ENCODE assay signal across 37 mouse cellular contexts in the genomic region with DNA sequence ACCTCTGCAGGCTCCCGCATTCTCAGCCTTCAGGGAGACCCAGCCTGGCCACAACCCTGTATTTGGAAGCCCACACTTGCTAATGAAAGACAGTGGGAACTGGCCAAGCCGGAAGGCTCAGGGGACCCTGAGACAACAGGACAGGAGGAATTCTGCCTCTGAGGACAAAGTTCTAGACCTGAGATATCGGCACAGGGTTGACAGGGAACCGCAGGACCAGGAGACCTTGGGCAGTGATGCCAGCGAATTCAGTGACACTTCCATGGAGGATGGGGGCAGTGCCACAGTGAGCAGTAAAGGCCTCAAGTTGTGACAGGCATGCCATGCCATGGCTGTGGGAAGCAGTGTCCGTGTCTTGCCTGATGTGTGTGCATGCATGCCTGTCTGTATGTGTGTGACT. TPM values are rescaled to one million over a fixed set of nuclear protein-coding genes. Genes with fewer than 3 reads are reported as not detected.
"Had no signal": no experiment of that assay in that cellular context is flagged by ENCODE, and none has a peak within 500 bp of the region (broad histone marks: within the 10 kb centered on the region; RNA-seq: fewer than 3 reads in every experiment).

No protein-coding gene starts in this region.

- ATAC-seq: liver, embryonic 12.5 days; liver, postnatal 0 days; lung, postnatal 0 days; midbrain, embryonic 13.5 days; midbrain, embryonic 15.5 days; midbrain, embryonic 16.5 days had no signal

- H3K9me3 ChIP-seq: limb, embryonic 10.5 days; limb, embryonic 12.5 days; limb, embryonic 13.5 days; limb, embryonic 15.5 days; liver, embryonic 12.5 days; liver, embryonic 13.5 days; liver, embryonic 15.5 days; lung, embryonic 15.5 days; midbrain, embryonic 10.5 days; midbrain, embryonic 12.5 days; midbrain, embryonic 13.5 days; midbrain, embryonic 15.5 days had no signal

- H3K27me3 ChIP-seq: limb, embryonic 12.5 days; limb, embryonic 13.5 days; limb, embryonic 15.5 days; lung, embryonic 15.5 days; midbrain, embryonic 12.5 days; midbrain, embryonic 13.5 days; midbrain, embryonic 15.5 days had no signal

- H3K27ac ChIP-seq: left cerebral cortex, adult 2 months; limb, embryonic 10.5 days; limb, embryonic 12.5 days; limb, embryonic 13.5 days; limb, embryonic 15.5 days; liver, embryonic 12.5 days; liver, embryonic 13.5 days; liver, embryonic 14.5 days; liver, embryonic 15.5 days; lung, embryonic 15.5 days; macrophage; midbrain, embryonic 10.5 days; midbrain, embryonic 12.5 days; midbrain, embryonic 13.5 days; midbrain, embryonic 15.5 days had no signal

- H3K36me3 ChIP-seq: liver, embryonic 12.5 days; liver, embryonic 13.5 days; liver, embryonic 15.5 days had no signal

- H3K4me3 ChIP-seq: left cerebral cortex, adult 2 months; limb, embryonic 10.5 days; limb, embryonic 12.5 days; limb, embryonic 13.5 days; limb, embryonic 15.5 days; liver, embryonic 12.5 days; liver, embryonic 13.5 days; liver, embryonic 15.5 days; lung, embryonic 15.5 days; midbrain, embryonic 10.5 days; midbrain, embryonic 12.5 days; midbrain, embryonic 13.5 days; midbrain, embryonic 15.5 days; myocyte had no signal

- H3K4me1 ChIP-seq: limb, embryonic 10.5 days; limb, embryonic 12.5 days; limb, embryonic 13.5 days; limb, embryonic 15.5 days; liver, embryonic 12.5 days; liver, embryonic 13.5 days; liver, embryonic 15.5 days; lung, embryonic 15.5 days; midbrain, embryonic 10.5 days; midbrain, embryonic 12.5 days; midbrain, embryonic 13.5 days; midbrain, embryonic 15.5 days had no signal

- DNase-seq: left cerebral cortex, postnatal 4 days; liver; liver, embryonic 13.5 days; liver, postnatal 0 days; lung, adult 18-20 months; lung, adult 2 months; lung, embryonic 14.5 days; lung, postnatal 10 days; lung, postnatal 14 days; lung, postnatal 36 days; lung, postnatal 4 days; midbrain, embryonic 14.5 days had no signal

RNA-seq across cellular contexts. Expression of a gene that starts 6.9 kb away (rescaled TPM):
- total RNA-seq: monocyte, adult 5-6 weeks had no signal
- polyA plus RNA-seq: myocyte had no signal

RNA-seq across cellular contexts. Expression of a gene that starts 12.6 kb away (rescaled TPM):
- total RNA-seq: megakaryocyte progenitor cell, adult 5-6 weeks; megakaryocyte-erythroid progenitor cell, adult 5-6 weeks; monocyte, adult 5-6 weeks had no signal
- polyA plus RNA-seq: liver, adult 2 months; liver, embryonic 12.5 days; liver, embryonic 13.5 days; liver, embryonic 14.5 days; liver, embryonic 15.5 days; liver, embryonic 16.5 days; liver, postnatal 0 days; lung, embryonic 14.5 days; macrophage had no signal

RNA-seq across cellular contexts. Expression of a gene that starts 43.2 kb away (rescaled TPM):
- total RNA-seq: megakaryocyte progenitor cell, adult 5-6 weeks; megakaryocyte-erythroid progenitor cell, adult 5-6 weeks had no signal
- polyA plus RNA-seq: limb, embryonic 10.5 days; limb, embryonic 11.5 days; midbrain, embryonic 10.5 days; myocyte had no signal

RNA-seq across cellular contexts. Expression of a gene that starts 52.4 kb away (rescaled TPM):
- total RNA-seq: left cerebral cortex, postnatal 4 days; liver, adult 2 months; megakaryocyte progenitor cell, adult 5-6 weeks; megakaryocyte-erythroid progenitor cell, adult 5-6 weeks; midbrain, postnatal 0 days; monocyte, adult 5-6 weeks had no signal
- polyA plus RNA-seq: limb, embryonic 10.5 days; limb, embryonic 11.5 days; liver, adult 2 months; liver, embryonic 14.5 days; midbrain, embryonic 11.5 days; myocyte had no signal
